Mouse (Mus musculus): ENCODE measurements around the gene Synj2.

GRCm38 (mm10) chr17:5975099-5975977, 34.3 kb downstream of the Synj2 start:
- peak; percentile 13; the same call in 1 of the 2 replicates for TF ChIP-seq CTCF (IDR thresholded peaks at IDR 0.05)
- 0 out of 2 replicates have a peak, but pooled peaks have one; percentile 32 for TF ChIP-seq POLR2A (IDR thresholded peaks at IDR 0.05; ENCODE audit: insufficient read depth, low read depth, low read length)
- TF ChIP-seq EP300 (IDR thresholded peaks at IDR 0.05; ENCODE audit: insufficient read depth, low read depth, low read length): peak; percentile 45; the same call in 1 of the 2 replicates

Data from heart, adult 2 months (tissue).